Mouse (Mus musculus) kidney, embryonic 16.5 days (tissue): ENCODE data around the gene Rbm44. TPM values are rescaled to one million over a fixed set of nuclear protein-coding genes. Genes with fewer than 3 reads are reported as not detected.

Source experiments
- ATAC-seq: fragments of 200-750 bp; cut with Nextera tagmentation; 2 replicates; pipeline ENCODE4 v1.8.0; 2017; ENCODE audit warnings: moderate TSS enrichment; ENCODE audit not compliant: low FRiP score, low TSS enrichment
- H3K27ac ChIP-seq: fragments of 300-500 bp; sonication (generic); 2 replicates; pipeline ENCODE4 v1.5.1; 2014; ENCODE audit warnings: low read length
- H3K27me3 ChIP-seq: fragments of 300-500 bp; sonication (generic); 2 replicates; pipeline ENCODE4 v1.6.1; 2014; ENCODE audit warnings: low read length, control low read depth, mixed read lengths; ENCODE audit not compliant: insufficient read depth
- H3K36me3 ChIP-seq: fragments of 300-500 bp; sonication (generic); 2 replicates; pipeline ENCODE4 v1.6.1; 2014; ENCODE audit warnings: low read length, control low read depth, mixed read lengths; ENCODE audit not compliant: insufficient read depth
- H3K4me1 ChIP-seq: fragments of 300-500 bp; sonication (generic); 2 replicates; pipeline ENCODE4 v1.6.1; 2014; ENCODE audit warnings: low read length, control low read depth, mixed read lengths; ENCODE audit not compliant: insufficient read depth
- H3K4me2 ChIP-seq: fragments of 300-500 bp; sonication (generic); replicated peaks from 2 replicates; pipeline ENCODE4 v1.6.1; 2014; ENCODE audit warnings: low read depth, low read length
- H3K4me3 ChIP-seq: fragments of 300-500 bp; sonication (generic); 2 replicates; pipeline ENCODE4 v1.5.1; 2014; ENCODE audit warnings: mild to moderate bottlenecking, low read length
- H3K9ac ChIP-seq: fragments of 300-500 bp; sonication (generic); replicated peaks from 2 replicates; pipeline ENCODE4 v1.6.1; 2014; ENCODE audit warnings: low read length
- H3K9me3 ChIP-seq: fragments of 300-500 bp; sonication (generic); 2 replicates; pipeline ENCODE4 v1.6.1; 2016; ENCODE audit warnings: low read length, control low read depth
- WGBS: fragments of 180-500 bp; shearing (Covaris S2); extraction: QIAGEN DNeasy Blood & Tissue Kit; methylation state at CpG from one replicate; pipeline ENCODE4 v1.1.7; 2014; 5-methylcytosine and 5-hydroxymethylcytosine counted together
- polyA plus RNA-seq: library from polyadenylated mRNA; unstranded; fragments of >200 nt; fragmentation: Nextera tagmentation; extraction: Ambion mirVana; gene quantifications from 2 replicates; pipeline ENCODE4 v1.2.1, GENCODE M21; 2015

Rbm44 gene
- polyA plus RNA-seq, 1 experiment from 2014 or later = 0.50 TPM

GRCm38 (mm10) chr1:91112171-91112570 lies 32.7 kb upstream of the Rbm44 start:
- Histone ChIP-seq H3K27ac (no peak overlapping the region), H3K27me3 (no peaks in the 10 kb centered on the region), H3K4me2 (no peak overlapping the region), H3K9ac (no peak overlapping the region), H3K4me1 (no peaks in the 10 kb centered on the region), H3K36me3 (peaks cover 25% of the 10 kb centered on the region), H3K4me3 (no peak overlapping the region), H3K9me3 (no peaks in the 10 kb centered on the region)
- WGBS = 94% methylated on average over 14 of the region's 14 CpGs
- no peak for ATAC-seq

- Histone ChIP-seq H3K27ac (no peak overlapping the region), H3K4me2 (no peak overlapping the region), H3K9me3 (no peaks in the 10 kb centered on the region), H3K9ac (no peak overlapping the region), H3K27me3 (no peaks in the 10 kb centered on the region), H3K4me1 (no peaks in the 10 kb centered on the region), H3K4me3 (no peak overlapping the region), H3K36me3 (peaks cover 21% of the 10 kb centered on the region)
- WGBS = 96% methylated on average over 4 of the region's 4 CpGs
- ATAC-seq = no peak
Observed at GRCm38 (mm10) chr1:91112606-91113005, 32.3 kb upstream of the Rbm44 start.

GRCm38 (mm10) chr1:91122121-91122520 lies 22.8 kb upstream of the Rbm44 start:
- H3K36me3 ChIP-seq = peaks cover 9% of the 10 kb centered on the region; the same call in 1 of the 2 replicates
- ATAC-seq = no peak
- WGBS = 40% methylated on average over 11 of the region's 11 CpGs
- no peak overlapping the region for H3K9ac ChIP-seq
- no peaks in the 10 kb centered on the region for H3K27me3 ChIP-seq
- no peak overlapping the region for H3K27ac ChIP-seq
- H3K9me3 ChIP-seq = no peaks in the 10 kb centered on the region
- no peak overlapping the region for H3K4me2 ChIP-seq
- H3K4me1 ChIP-seq = no peaks in the 10 kb centered on the region; the same call in none of the 2 replicates
- no peak overlapping the region for H3K4me3 ChIP-seq

- WGBS = 77% methylated on average over 5 of the region's 5 CpGs
- Histone ChIP-seq H3K4me3 (no peak overlapping the region), H3K9me3 (no peaks in the 10 kb centered on the region), H3K36me3 (peaks cover 11% of the 10 kb centered on the region), H3K4me2 (no peak overlapping the region), H3K4me1 (no peaks in the 10 kb centered on the region; the same call in none of the 2 replicates), H3K27ac (no peak overlapping the region), H3K27me3 (no peaks in the 10 kb centered on the region), H3K9ac (no peak overlapping the region)
- ATAC-seq = no peak
Observed at GRCm38 (mm10) chr1:91123004-91123403, 21.9 kb upstream of the Rbm44 start.

GRCm38 (mm10) chr1:91123466-91123865 lies 21.4 kb upstream of the Rbm44 start:
- no peak overlapping the region for H3K9ac ChIP-seq
- H3K27me3 ChIP-seq = no peaks in the 10 kb centered on the region
- H3K4me2 ChIP-seq = no peak overlapping the region
- 0 out of 2 replicates have a peak, but pooled peaks cover 3% of the 10 kb centered on the region for H3K9me3 ChIP-seq
- no peak overlapping the region for H3K27ac ChIP-seq
- no peaks in the 10 kb centered on the region; the same call in none of the 2 replicates for H3K4me1 ChIP-seq
- peaks cover 16% of the 10 kb centered on the region for H3K36me3 ChIP-seq
- WGBS = 87% methylated on average over 3 of the region's 3 CpGs
- no peak overlapping the region for H3K4me3 ChIP-seq
- no peak for ATAC-seq

- H3K9ac ChIP-seq = no peak overlapping the region
- H3K4me3 ChIP-seq = no peak overlapping the region
- no peak overlapping the region for H3K27ac ChIP-seq
- 91% methylated on average over 4 of the region's 4 CpGs for WGBS
- peaks cover 8% of the 10 kb centered on the region for H3K9me3 ChIP-seq
- H3K4me1 ChIP-seq = no peaks in the 10 kb centered on the region
- no peak overlapping the region for H3K4me2 ChIP-seq
- no peaks in the 10 kb centered on the region for H3K27me3 ChIP-seq
- ATAC-seq = no peak
- H3K36me3 ChIP-seq = peaks cover 23% of the 10 kb centered on the region
Observed at GRCm38 (mm10) chr1:91128849-91129248, 16.0 kb upstream of the Rbm44 start.

GRCm38 (mm10) chr1:91137036-91137435 lies 7.9 kb upstream of the Rbm44 start:
- H3K4me3 ChIP-seq = no peak overlapping the region
- no peaks in the 10 kb centered on the region for H3K27me3 ChIP-seq
- WGBS = 90% methylated on average over 2 of the region's 2 CpGs
- H3K27ac ChIP-seq = no peak overlapping the region
- no peaks in the 10 kb centered on the region for H3K36me3 ChIP-seq
- H3K4me2 ChIP-seq = no peak overlapping the region
- H3K9me3 ChIP-seq = no peaks in the 10 kb centered on the region
- no peak overlapping the region for H3K9ac ChIP-seq
- no peak for ATAC-seq
- no peaks in the 10 kb centered on the region for H3K4me1 ChIP-seq

- Histone ChIP-seq H3K36me3 (no peaks in the 10 kb centered on the region), H3K4me2 (no peak overlapping the region), H3K9ac (no peak overlapping the region), H3K27ac (no peak overlapping the region), H3K9me3 (no peaks in the 10 kb centered on the region), H3K4me1 (no peaks in the 10 kb centered on the region), H3K4me3 (no peak overlapping the region), H3K27me3 (no peaks in the 10 kb centered on the region)
- ATAC-seq = no peak
- 67% methylated on average over 2 of the region's 2 CpGs for WGBS
Observed at GRCm38 (mm10) chr1:91151509-91151908, 6.6 kb downstream of the Rbm44 start.

- Histone ChIP-seq H3K27me3 (no peaks in the 10 kb centered on the region), H3K36me3 (no peaks in the 10 kb centered on the region), H3K9ac (no peak overlapping the region), H3K4me1 (no peaks in the 10 kb centered on the region), H3K4me2 (no peak overlapping the region), H3K27ac (no peak overlapping the region), H3K4me3 (no peak overlapping the region), H3K9me3 (no peaks in the 10 kb centered on the region)
- ATAC-seq = no peak
- WGBS = 76% methylated on average over 6 of the region's 6 CpGs
Observed at GRCm38 (mm10) chr1:91166798-91167197, 21.9 kb downstream of the Rbm44 start.

- Histone ChIP-seq H3K36me3 (no peaks in the 10 kb centered on the region), H3K27me3 (no peaks in the 10 kb centered on the region), H3K27ac (no peak overlapping the region), H3K9ac (no peak overlapping the region), H3K9me3 (no peaks in the 10 kb centered on the region), H3K4me3 (no peak overlapping the region), H3K4me2 (no peak overlapping the region), H3K4me1 (no peaks in the 10 kb centered on the region)
- whole genome bisulfite sequencing = 83% methylated on average over 4 of the region's 4 CpGs
- no peak for ATAC-seq
Observed at GRCm38 (mm10) chr1:91169157-91169556, 24.3 kb downstream of the Rbm44 start.
